ENCODE assay signal across 8 mouse cellular contexts in the genomic region with DNA sequence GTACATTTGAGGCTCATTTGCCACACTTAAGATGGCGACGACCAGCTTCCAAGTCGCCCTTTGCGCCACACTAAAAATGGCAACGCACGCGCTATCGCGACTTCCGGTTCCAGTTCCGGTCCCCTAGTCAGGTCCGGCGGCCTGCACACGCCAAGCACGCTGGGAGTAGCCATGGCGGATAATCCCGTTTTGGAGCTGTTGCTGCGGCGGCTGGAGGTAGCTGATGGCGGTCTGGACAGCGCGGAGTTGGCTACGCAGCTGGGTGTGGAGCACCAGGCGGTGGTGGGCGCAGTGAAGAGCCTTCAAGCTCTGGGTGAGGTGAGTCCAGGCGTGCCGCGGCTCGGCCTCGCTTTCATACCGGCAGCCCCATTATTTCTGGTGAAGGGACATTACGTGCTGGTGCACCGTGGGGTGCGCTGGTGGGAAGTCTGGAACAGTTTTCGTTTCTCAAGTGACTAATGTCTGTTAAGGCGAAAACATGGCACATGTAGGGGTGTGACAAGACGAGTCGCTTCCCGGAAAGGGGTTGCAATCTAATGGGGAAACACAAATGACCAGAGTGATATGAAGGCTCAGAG. TPM values are rescaled to one million over a fixed set of nuclear protein-coding genes. Genes with fewer than 3 reads are reported as not detected.
DNase-seq lines count a peak whose midpoint lies in the region; ATAC-seq and TF ChIP-seq lines count a peak whose summit lies in the region.

A gene (plus strand): TSS at position 126 of the 578 bp plus-strand sequence.

- peak within 1 kb of the TSS; percentile 79 for H3K4me3 ChIP-seq in cortical plate, adult 2 months (ENCODE audit: insufficient read depth, low read length)
- H3K4me3 ChIP-seq in megakaryocyte, embryonic 14.5 days (replicated peaks): peak within 1 kb of the TSS; percentile 96

- DNase-seq in gastrocnemius, adult 8-10 months (ENCODE audit: low spot score in 2 of 2): peak; percentile 82 to 87
- DNase-seq in hindlimb bud, embryonic 11.5 days (ENCODE audit: extremely low spot score, low read depth, low spot score): peak; percentile 92
- peak; percentile 87 to 93 for DNase-seq in left cerebral cortex, adult 8-10 months (ENCODE audit: low spot score in 2 of 2)
- DNase-seq in right cerebral cortex, postnatal 10 days (ENCODE audit: low spot score in 2 of 2): peak; percentile 96 to 97
- peak; percentile 90 for DNase-seq in urinary bladder, postnatal 25 days (ENCODE audit: low spot score)

- peak; percentile 95 for TF ChIP-seq POLR2A in cortical plate, adult 2 months (IDR thresholded peaks at IDR 0.05; ENCODE audit: extremely low read depth, insufficient read depth, low read length)

- peaks cover 4% of the 10 kb centered on the region for H3K4me1 ChIP-seq in cortical plate, adult 2 months (ENCODE audit: control insufficient read depth, insufficient read depth, low read length)
- peaks cover 53% of the 10 kb centered on the region for H3K4me1 ChIP-seq in megakaryocyte, embryonic 14.5 days

- peak; percentile 97 for ATAC-seq in activated CD4-positive, CD25-positive, alpha-beta regulatory T cell, adult 4 months

- H3K27me3 ChIP-seq in megakaryocyte, embryonic 14.5 days (replicated peaks): no peaks in the 10 kb centered on the region

- peaks cover 36% of the 10 kb centered on the region for H3K36me3 ChIP-seq in megakaryocyte, embryonic 14.5 days (replicated peaks; ENCODE audit: low read length)

- no peaks in the 10 kb centered on the region for H3K9me3 ChIP-seq in megakaryocyte, embryonic 14.5 days

- TF ChIP-seq CTCF in cortical plate, adult 2 months (IDR thresholded peaks at IDR 0.05; ENCODE audit: extremely low read depth, insufficient read depth, low read length): no peak

- H3K27ac ChIP-seq in cortical plate, adult 2 months (ENCODE audit: insufficient read depth, low read length): no peak within 1 kb of the TSS

RNA-seq across cellular contexts. Expression of the gene that starts here (rescaled TPM):
- 10 to 100 TPM; 45.8 to 58.4 TPM for polyA plus RNA-seq in activated CD4-positive, CD25-positive, alpha-beta regulatory T cell, adult 4 months (2017; shearing (Covaris generic))
- polyA plus RNA-seq in cortical plate, adult 2 months (2012; rRNA removed): 58.7 and 60.4 TPM in 2 replicates
- 10 to 100 TPM; 19.2 to 28.8 (median 24.5) TPM for total RNA-seq in gastrocnemius, adult 8-10 months (2022)
- total RNA-seq in left cerebral cortex, adult 8-10 months (2022): 10 to 100 TPM; 39.6 to 48.5 (median 43.7) TPM
- 30.7 and 64.8 TPM in 2 replicates for polyA plus RNA-seq in megakaryocyte, embryonic 14.5 days (2012; ENCODE audit: insufficient read depth, low replicate concordance)
